Mouse (Mus musculus) ES-Bruce4 (cell line): ENCODE measurements at regions not wholly inside any gene's neighbourhood (a gene's known extent, or its start where the extent isn't known, plus 50 kb on each side); places are given as distances from the start of the nearest gene placed in this dataset.

ENCODE experiments used
- H3K27ac ChIP-seq: 2 replicates; pipeline ENCODE4 v1.5.1; 2012; ENCODE audit warnings: low read length, inconsistent platforms; ENCODE audit not compliant: insufficient read depth
- H3K27me3 ChIP-seq: 2 replicates; pipeline ENCODE4 v1.6.1; 2012; ENCODE audit warnings: mild to moderate bottlenecking, low read length, inconsistent platforms; ENCODE audit not compliant: control insufficient read depth, poor library complexity, insufficient read depth, severe bottlenecking
- H3K36me3 ChIP-seq: 2 replicates; pipeline ENCODE4 v1.6.1; 2012; ENCODE audit warnings: inconsistent platforms, mild to moderate bottlenecking, low read length, moderate library complexity; ENCODE audit not compliant: control insufficient read depth, poor library complexity, insufficient read depth, severe bottlenecking
- H3K4me1 ChIP-seq: one replicate; pipeline ENCODE4 v1.8.1; 2011; ENCODE audit warnings: low read length; ENCODE audit not compliant: control insufficient read depth, insufficient read depth
- H3K4me3 ChIP-seq: 2 replicates; pipeline ENCODE4 v1.5.1; 2011; ENCODE audit warnings: low read depth, mild to moderate bottlenecking, low read length
- H3K9ac ChIP-seq: 2 replicates; pipeline ENCODE4 v1.6.1; 2012; ENCODE audit warnings: low read depth, mild to moderate bottlenecking, inconsistent platforms; ENCODE audit not compliant: poor library complexity, severe bottlenecking
- H3K9me3 ChIP-seq: replicated peaks from 2 replicates; pipeline ENCODE4 v1.6.1; 2012; ENCODE audit warnings: mild to moderate bottlenecking, low read length, inconsistent platforms; ENCODE audit not compliant: control insufficient read depth, poor library complexity, insufficient read depth, severe bottlenecking
- CTCF ChIP-seq: IDR thresholded peaks from one replicate; pipeline ENCODE4 v1.8.1; 2011; ENCODE audit warnings: low read depth, low read length
- EP300 ChIP-seq: IDR thresholded peaks from 2 replicates; pipeline ENCODE4 v1.6.1; 2011; ENCODE audit warnings: low read depth, low read length; ENCODE audit not compliant: insufficient read depth
- POLR2A ChIP-seq: IDR thresholded peaks from one replicate; pipeline ENCODE4 v1.8.1; 2011; ENCODE audit warnings: low read length; ENCODE audit not compliant: insufficient read depth

GRCm38 (mm10) chr7:136402688-136403597 is 491.5 kb upstream of the Mgmt start:
- no peaks in the 10 kb centered on the region for H3K9me3 ChIP-seq
- no peaks in the 10 kb centered on the region; the same call in 1 of the 2 replicates for H3K27me3 ChIP-seq
- H3K9ac ChIP-seq: no peak overlapping the region
- H3K36me3 ChIP-seq: no peaks in the 10 kb centered on the region
- no peak for TF ChIP-seq CTCF
- TF ChIP-seq POLR2A: no peak
- TF ChIP-seq EP300: no peak
- no peak overlapping the region for H3K27ac ChIP-seq
- no peak overlapping the region for H3K4me3 ChIP-seq
- no peaks in the 10 kb centered on the region for H3K4me1 ChIP-seq

- Histone ChIP-seq H3K36me3 (no peaks in the 10 kb centered on the region), H3K27me3 (no peaks in the 10 kb centered on the region; the same call in 1 of the 2 replicates), H3K4me3 (no peak overlapping the region), H3K9ac (no peak overlapping the region), H3K9me3 (no peaks in the 10 kb centered on the region), H3K4me1 (no peaks in the 10 kb centered on the region), H3K27ac (no peak overlapping the region)
- no peak for TF ChIP-seq CTCF
- no peak for TF ChIP-seq POLR2A
- no peak for TF ChIP-seq EP300
Measured at GRCm38 (mm10) chr7:136405391-136405790, 489.0 kb upstream of the Mgmt start.

GRCm38 (mm10) chr7:136406258-136407100 is 487.9 kb upstream of the Mgmt start:
- Histone ChIP-seq H3K4me3 (no peak overlapping the region), H3K27ac (no peak overlapping the region), H3K9me3 (no peaks in the 10 kb centered on the region), H3K9ac (no peak overlapping the region), H3K27me3 (no peaks in the 10 kb centered on the region; the same call in 1 of the 2 replicates), H3K4me1 (no peaks in the 10 kb centered on the region), H3K36me3 (no peaks in the 10 kb centered on the region)
- no peak for TF ChIP-seq CTCF
- TF ChIP-seq POLR2A: no peak
- no peak for TF ChIP-seq EP300

- Histone ChIP-seq H3K27ac (no peak overlapping the region), H3K27me3 (no peaks in the 10 kb centered on the region; the same call in 1 of the 2 replicates), H3K4me3 (no peak overlapping the region), H3K9me3 (no peaks in the 10 kb centered on the region), H3K9ac (no peak overlapping the region), H3K4me1 (no peaks in the 10 kb centered on the region), H3K36me3 (no peaks in the 10 kb centered on the region)
- no peak for TF ChIP-seq POLR2A
- no peak for TF ChIP-seq CTCF
- no peak for TF ChIP-seq EP300
Measured at GRCm38 (mm10) chr7:136414808-136415207, 479.6 kb upstream of the Mgmt start.

GRCm38 (mm10) chr7:136417327-136417726 is 477.1 kb upstream of the Mgmt start:
- Histone ChIP-seq H3K9me3 (no peaks in the 10 kb centered on the region), H3K9ac (no peak overlapping the region), H3K4me3 (no peak overlapping the region), H3K4me1 (no peaks in the 10 kb centered on the region), H3K27me3 (no peaks in the 10 kb centered on the region; the same call in 1 of the 2 replicates), H3K27ac (no peak overlapping the region), H3K36me3 (no peaks in the 10 kb centered on the region)
- TF ChIP-seq POLR2A: no peak
